ENCODE assay signal across 24 mouse cellular contexts in the genomic region with DNA sequence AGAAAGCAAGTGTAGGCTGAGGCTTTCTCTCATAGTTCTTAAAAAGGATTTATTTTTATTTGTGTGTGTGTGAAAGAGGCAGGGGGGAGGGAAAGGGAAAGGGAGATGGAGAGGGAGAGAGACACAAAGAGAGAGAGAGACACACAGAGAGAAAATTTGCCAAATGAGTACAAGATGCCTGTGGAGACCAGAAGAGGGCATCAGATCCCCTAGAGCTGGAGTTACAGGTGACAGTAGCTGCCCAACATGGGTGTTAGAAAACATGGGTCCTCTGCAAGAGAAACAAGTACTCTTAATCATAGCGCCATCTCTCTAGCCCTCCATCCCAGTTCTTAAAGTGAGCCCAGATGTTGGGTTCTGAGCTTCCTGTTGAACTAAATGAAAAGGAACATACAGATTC.
DNase-seq lines count a peak whose midpoint lies in the region; ATAC-seq and TF ChIP-seq lines count a peak whose summit lies in the region.
"Had no signal": no experiment of that assay in that cellular context is flagged by ENCODE, and none has a peak within 500 bp of the region (broad histone marks: within the 10 kb centered on the region; RNA-seq: fewer than 3 reads in every experiment).

No protein-coding gene starts in this region.

- H3K4me3 ChIP-seq in heart, postnatal 0 days (ENCODE audit: low read depth, low read length) = no peak overlapping the region
- no peak overlapping the region for H3K4me3 ChIP-seq in layer of hippocampus, adult 2 months
- H3K4me3 ChIP-seq: embryonic facial prominence, embryonic 15.5 days; heart, embryonic 15.5 days; midbrain, embryonic 15.5 days; myocyte; neural tube, embryonic 13.5 days had no signal

- no peaks in the 10 kb centered on the region for H3K4me1 ChIP-seq in heart, postnatal 0 days (ENCODE audit: control insufficient read depth, insufficient read depth)
- H3K4me1 ChIP-seq: embryonic facial prominence, embryonic 15.5 days; heart, embryonic 15.5 days had no signal

- peak; percentile 33; the same call in 1 of the 2 replicates for TF ChIP-seq CTCF in heart, postnatal 0 days (IDR thresholded peaks at IDR 0.05; ENCODE audit: low read depth)
- peak; percentile 67 for TF ChIP-seq CTCF in layer of hippocampus, adult 2 months (conservative IDR thresholded peaks at IDR 0.05)

- WGBS in heart, postnatal 0 days = 77% methylated on average over 1 of the region's 1 CpGs

- no peaks in the 10 kb centered on the region for H3K9me3 ChIP-seq in heart, postnatal 0 days (replicated peaks; ENCODE audit: control insufficient read depth, low read length)
- H3K9me3 ChIP-seq: embryonic facial prominence, embryonic 15.5 days; heart, embryonic 15.5 days; midbrain, embryonic 15.5 days; neural tube, embryonic 13.5 days had no signal

- no peak for ATAC-seq in heart, postnatal 0 days (ENCODE audit: insufficient read depth, low read depth)
- ATAC-seq: forebrain, embryonic 14.5 days; hindbrain, embryonic 16.5 days; midbrain, embryonic 15.5 days had no signal

- peaks cover 16% of the 10 kb centered on the region for H3K36me3 ChIP-seq in heart, postnatal 0 days (replicated peaks; ENCODE audit: control insufficient read depth, insufficient read depth, low read length)
- H3K36me3 ChIP-seq: heart, embryonic 15.5 days; midbrain, embryonic 15.5 days; neural tube, embryonic 13.5 days had no signal

- DNase-seq in heart, postnatal 0 days (ENCODE audit: low spot score) = no peak
- no peak for DNase-seq in heart, postnatal 14 days
- no peak for DNase-seq in layer of hippocampus, adult 2 months (ENCODE audit: low spot score in 2 of 2)
- no peak for DNase-seq in layer of hippocampus, adult 9-10 months (ENCODE audit: low spot score)
- DNase-seq in 3T3-L1 (ENCODE audit: low read depth, low spot score) = peak; percentile 15
- peak; percentile 44 for DNase-seq in brain, adult 2 months (ENCODE audit: low read depth, low spot score)
- no peak for DNase-seq in left cerebral cortex, postnatal 25 days (ENCODE audit: low spot score in 2 of 2)
- DNase-seq: adrenal gland, postnatal 14 days; cerebellum, adult 9-10 months; gastrocnemius, postnatal 14 days; heart, adult 18-20 months; kidney, adult 11 months; layer of hippocampus, adult 9-11 months; lung, postnatal 14 days; retina, postnatal 1 day; right cerebral cortex, postnatal 25 days; spleen, adult 18-20 months had no signal

- no peak overlapping the region for H3K9ac ChIP-seq in heart, postnatal 0 days (replicated peaks; ENCODE audit: low read depth, low read length)
- H3K9ac ChIP-seq: embryonic facial prominence, embryonic 15.5 days; heart, embryonic 15.5 days; midbrain, embryonic 15.5 days; neural tube, embryonic 13.5 days had no signal

- no peak overlapping the region for H3K4me2 ChIP-seq in heart, postnatal 0 days (ENCODE audit: low read depth, low read length)
- H3K4me2 ChIP-seq: embryonic facial prominence, embryonic 15.5 days; heart, embryonic 15.5 days; midbrain, embryonic 15.5 days; neural tube, embryonic 13.5 days had no signal

- no peaks in the 10 kb centered on the region for H3K27me3 ChIP-seq in heart, postnatal 0 days (ENCODE audit: control insufficient read depth, insufficient read depth, low read length)
- H3K27me3 ChIP-seq: embryonic facial prominence, embryonic 15.5 days; heart, embryonic 15.5 days; midbrain, embryonic 15.5 days; neural tube, embryonic 13.5 days had no signal

- no peak overlapping the region for H3K27ac ChIP-seq in heart, postnatal 0 days (ENCODE audit: low read depth)
- H3K27ac ChIP-seq in layer of hippocampus, adult 2 months = no peak overlapping the region
- H3K27ac ChIP-seq: embryonic facial prominence, embryonic 15.5 days; heart, embryonic 15.5 days; midbrain, embryonic 15.5 days; neural tube, embryonic 13.5 days had no signal

- no peak for TF ChIP-seq EP300 in heart, postnatal 0 days (IDR thresholded peaks at IDR 0.05; ENCODE audit: low read depth)

- intact Hi-C loops in heart, postnatal 14 days (cut with DNase I) = loop anchor here (10.0 kb wide), 1 partner anchor 366 kb away; no protein-coding TSS in a partner anchor
- intact Hi-C loops in left cerebral cortex, postnatal 25 days (cut with DNase I) = no loop called here

Comparison
In these comparisons a context has a peak if more than half of its experiments do, and no peak if none do; other contexts are left out.
1. DNase-seq: peak in 3T3-L1 (single experiment) and brain, adult 2 months (single experiment); none in heart, postnatal 0 days (single experiment), heart, postnatal 14 days (0 of 2), layer of hippocampus, adult 2 months (0 of 2), layer of hippocampus, adult 9-10 months (single experiment) and left cerebral cortex, postnatal 25 days (0 of 2).